Mouse (Mus musculus) embryonic facial prominence, embryonic 13.5 days (tissue): ENCODE results near the gene Pole2. TPM values are rescaled to one million over a fixed set of nuclear protein-coding genes. Genes with fewer than 3 reads are reported as not detected.
"Not testable (repeated sequence)": the region's sequence is repeated elsewhere in the genome, so short reads cannot be mapped to it uniquely, and the experiment has no call there.

Experiments
- ATAC-seq: fragments of 200-750 bp; cut with Nextera tagmentation; 2 replicates; pipeline ENCODE4 v1.8.0; 2017; ENCODE audit warnings: low read depth; ENCODE audit not compliant: insufficient number of reproducible peaks, insufficient read depth, low FRiP score, low TSS enrichment
- H3K27ac ChIP-seq: fragments of 300-500 bp; sonication (generic); 2 replicates; pipeline ENCODE4 v1.5.1; 2015; ENCODE audit warnings: moderate library complexity, mild to moderate bottlenecking, inconsistent platforms
- H3K27me3 ChIP-seq: fragments of 300-500 bp; sonication (generic); 2 replicates; pipeline ENCODE4 v1.6.1; 2015; ENCODE audit warnings: mild to moderate bottlenecking, inconsistent platforms
- H3K36me3 ChIP-seq: fragments of 300-500 bp; sonication (generic); 2 replicates; pipeline ENCODE4 v1.6.1; 2015; ENCODE audit warnings: mild to moderate bottlenecking, inconsistent platforms
- H3K4me1 ChIP-seq: fragments of 300-500 bp; sonication (generic); 2 replicates; pipeline ENCODE4 v1.6.1; 2015; ENCODE audit warnings: inconsistent platforms
- H3K4me2 ChIP-seq: fragments of 300-500 bp; sonication (generic); 2 replicates; pipeline ENCODE4 v1.6.1; 2015; ENCODE audit warnings: moderate library complexity, mild to moderate bottlenecking, inconsistent platforms
- H3K4me3 ChIP-seq: fragments of 300-500 bp; sonication (generic); 2 replicates; pipeline ENCODE4 v1.5.1; 2015; ENCODE audit warnings: mild to moderate bottlenecking, inconsistent platforms
- H3K9ac ChIP-seq: fragments of 300-500 bp; sonication (generic); 2 replicates; pipeline ENCODE4 v1.6.1; 2015; ENCODE audit warnings: mild to moderate bottlenecking, inconsistent platforms
- H3K9me3 ChIP-seq: fragments of 300-500 bp; sonication (generic); 2 replicates; pipeline ENCODE4 v1.6.1; 2016; ENCODE audit warnings: inconsistent platforms
- WGBS: fragments of 180-500 bp; shearing (Covaris S2); methylation state at CpG from one replicate; pipeline ENCODE4 v1.1.7; 2015; ENCODE audit warnings: mixed read lengths; 5-methylcytosine and 5-hydroxymethylcytosine counted together
- polyA plus RNA-seq: library from polyadenylated mRNA; unstranded; fragments of >200 nt; fragmentation: Nextera tagmentation; extraction: Ambion mirVana; gene quantifications from 2 replicates; pipeline ENCODE4 v1.2.1, GENCODE M21; 2015

Gene Pole2
- polyA plus RNA-seq, 1 experiment from 2014 or later: 29.5 TPM

GRCm38 (mm10) chr12:69167656-69168460 is 60.1 kb downstream of the Pole2 start:
- H3K27me3 ChIP-seq: no peaks in the 10 kb centered on the region
- peaks cover 7% of the 10 kb centered on the region; the same call in 1 of the 2 replicates for H3K36me3 ChIP-seq
- H3K9ac ChIP-seq: peak overlapping the region; percentile 81
- no peak for ATAC-seq
- peak overlapping the region; percentile 89 for H3K4me3 ChIP-seq
- H3K4me1 ChIP-seq: peaks cover 11% of the 10 kb centered on the region
- H3K27ac ChIP-seq: peak overlapping the region; percentile 80
- H3K9me3 ChIP-seq: no peaks in the 10 kb centered on the region
- 8% methylated on average over 18 of the region's 18 CpGs for WGBS
- H3K4me2 ChIP-seq: peak overlapping the region; percentile 90

- not testable (repeated sequence) for H3K4me3 ChIP-seq, H3K4me2 ChIP-seq
- 70% methylated on average over 8 of the region's 8 CpGs for WGBS
These were observed 61.0 kb downstream of the Pole2 start for GRCm38 (mm10) chr12:69166861-69167581.

GRCm38 (mm10) chr12:69164904-69165303 is 63.1 kb downstream of the Pole2 start:
- H3K9me3 ChIP-seq: no peaks in the 10 kb centered on the region
- ATAC-seq: no peak
- H3K4me3 ChIP-seq: no peak overlapping the region
- 46% methylated on average over 3 of the region's 3 CpGs for WGBS
- peaks cover 11% of the 10 kb centered on the region for H3K4me1 ChIP-seq
- no peak overlapping the region for H3K4me2 ChIP-seq
- H3K9ac ChIP-seq: 0 out of 2 replicates have a peak overlapping the region, but pooled peaks have one; percentile 6
- H3K27ac ChIP-seq: no peak overlapping the region
- no peaks in the 10 kb centered on the region for H3K27me3 ChIP-seq
- H3K36me3 ChIP-seq: no peaks in the 10 kb centered on the region

More at GRCm38 (mm10) chr12:69166861-69167581, 61.0 kb downstream of the Pole2 start:
- not testable (repeated sequence) for H3K27me3 ChIP-seq, H3K9me3 ChIP-seq, H3K36me3 ChIP-seq, ATAC-seq, H3K27ac ChIP-seq, H3K9ac ChIP-seq
- H3K4me1 ChIP-seq: peaks cover 11% of the 10 kb centered on the region

- H3K9me3 ChIP-seq, H3K4me1 ChIP-seq, H3K27ac ChIP-seq, H3K4me3 ChIP-seq, H3K9ac ChIP-seq, H3K27me3 ChIP-seq, H3K4me2 ChIP-seq, H3K36me3 ChIP-seq, ATAC-seq: not testable (repeated sequence)
- WGBS: 85% methylated on average over 4 of the region's 4 CpGs
These were observed 64.4 kb downstream of the Pole2 start for GRCm38 (mm10) chr12:69163586-69163985.

- ATAC-seq, H3K27ac ChIP-seq, H3K4me2 ChIP-seq, H3K4me1 ChIP-seq, H3K4me3 ChIP-seq, H3K9me3 ChIP-seq, H3K9ac ChIP-seq, H3K27me3 ChIP-seq: not testable (repeated sequence)
- 75% methylated on average over 2 of the region's 2 CpGs for WGBS
- peaks cover 19% of the 10 kb centered on the region for H3K36me3 ChIP-seq
These were observed 67.3 kb downstream of the Pole2 start for GRCm38 (mm10) chr12:69160677-69161076.

GRCm38 (mm10) chr12:69159578-69159940 is 68.4 kb downstream of the Pole2 start:
- Histone ChIP-seq H3K27ac (no peak overlapping the region), H3K4me1 (peaks cover 4% of the 10 kb centered on the region), H3K4me2 (peak overlapping the region; percentile 36), H3K9me3 (no peaks in the 10 kb centered on the region), H3K27me3 (no peaks in the 10 kb centered on the region), H3K4me3 (peak overlapping the region; percentile 65), H3K9ac (no peak overlapping the region), H3K36me3 (peaks cover 20% of the 10 kb centered on the region)
- no peak for ATAC-seq
- 6% methylated on average over 9 of the region's 9 CpGs for WGBS

GRCm38 (mm10) chr12:69158765-69159577 is 69.0 kb downstream of the Pole2 start, which contains the start of gene Rps29:
Gene Rps29, minus strand, starts transcription at chr12:69159186.
- H3K9me3 ChIP-seq, H3K4me1 ChIP-seq, H3K27me3 ChIP-seq: not testable (repeated sequence)
- WGBS: under 1% methylated on average over 59 of the region's 68 CpGs
- Histone ChIP-seq H3K36me3 (peaks cover 20% of the 10 kb centered on the region), H3K4me3 (peak within 1 kb of the TSS; percentile 65), H3K4me2 (peak within 1 kb of the TSS; percentile 67), H3K9ac (peak within 1 kb of the TSS; percentile 92), H3K27ac (peak within 1 kb of the TSS; percentile 95)
- peak; percentile 99 for ATAC-seq

GRCm38 (mm10) chr12:69158366-69158764 is 69.6 kb downstream of the Pole2 start:
- H3K4me2 ChIP-seq: peak overlapping the region; percentile 67
- peak overlapping the region; percentile 65 for H3K4me3 ChIP-seq
- peaks cover 4% of the 10 kb centered on the region for H3K4me1 ChIP-seq
- under 1% methylated on average over 19 of the region's 19 CpGs for WGBS
- H3K27ac ChIP-seq: peak overlapping the region; percentile 95
- peaks cover 20% of the 10 kb centered on the region for H3K36me3 ChIP-seq
- H3K9ac ChIP-seq: peak overlapping the region; percentile 92
- no peaks in the 10 kb centered on the region for H3K9me3 ChIP-seq
- ATAC-seq: 0 out of 2 replicates have a peak, but pooled peaks have one; percentile 1
- no peaks in the 10 kb centered on the region for H3K27me3 ChIP-seq

GRCm38 (mm10) chr12:69157107-69157506 is 70.9 kb downstream of the Pole2 start:
- Histone ChIP-seq H3K9me3 (no peaks in the 10 kb centered on the region), H3K4me1 (peaks cover 4% of the 10 kb centered on the region), H3K27me3 (no peaks in the 10 kb centered on the region), H3K27ac (no peak overlapping the region), H3K4me2 (0 out of 2 replicates have a peak overlapping the region, but pooled peaks have one; percentile 67), H3K9ac (no peak overlapping the region), H3K36me3 (peaks cover 20% of the 10 kb centered on the region), H3K4me3 (peak overlapping the region; percentile 65; the same call in 1 of the 2 replicates)
- 99% methylated on average over 2 of the region's 2 CpGs for WGBS
- ATAC-seq: no peak

- Histone ChIP-seq H3K4me1 (peaks cover 4% of the 10 kb centered on the region), H3K4me2 (no peak overlapping the region), H3K9ac (no peak overlapping the region), H3K36me3 (peaks cover 20% of the 10 kb centered on the region), H3K27me3 (no peaks in the 10 kb centered on the region), H3K27ac (no peak overlapping the region), H3K4me3 (no peak overlapping the region), H3K9me3 (no peaks in the 10 kb centered on the region)
- WGBS: 82% methylated on average over 4 of the region's 4 CpGs
- no peak for ATAC-seq
These were observed 71.6 kb downstream of the Pole2 start for GRCm38 (mm10) chr12:69156436-69156835.

GRCm38 (mm10) chr12:69155923-69156322 is 72.1 kb downstream of the Pole2 start:
- Histone ChIP-seq H3K9ac (no peak overlapping the region), H3K9me3 (no peaks in the 10 kb centered on the region), H3K4me3 (no peak overlapping the region), H3K27me3 (no peaks in the 10 kb centered on the region), H3K4me1 (peaks cover 4% of the 10 kb centered on the region), H3K27ac (no peak overlapping the region), H3K4me2 (no peak overlapping the region), H3K36me3 (peaks cover 20% of the 10 kb centered on the region)
- WGBS: 80% methylated on average over 2 of the region's 2 CpGs
- ATAC-seq: no peak
